Mouse (Mus musculus) heart, embryonic 16.5 days (tissue): ENCODE data around the gene Zfp454. TPM values are rescaled to one million over a fixed set of nuclear protein-coding genes. Genes with fewer than 3 reads are reported as not detected.

ENCODE experiments used
- ATAC-seq: fragments of 200-750 bp; cut with Nextera tagmentation; replicated peaks from 2 replicates; pipeline ENCODE4 v1.8.0; 2017; ENCODE audit warnings: moderate number of reproducible peaks; ENCODE audit not compliant: insufficient read depth, low FRiP score; ENCODE audit errors: extremely low read depth
- H3K27ac ChIP-seq: fragments of 300-500 bp; sonication (generic); 2 replicates; pipeline ENCODE4 v1.5.1; 2014; ENCODE audit warnings: mild to moderate bottlenecking, low read length, control low read depth, moderate library complexity
- H3K27me3 ChIP-seq: fragments of 300-500 bp; sonication (generic); 2 replicates; pipeline ENCODE4 v1.6.1; 2014; ENCODE audit warnings: low read length, mixed read lengths; ENCODE audit not compliant: control insufficient read depth, insufficient read depth
- H3K36me3 ChIP-seq: fragments of 300-500 bp; sonication (generic); 2 replicates; pipeline ENCODE4 v1.6.1; 2014; ENCODE audit not compliant: control insufficient read depth, insufficient read depth
- H3K4me1 ChIP-seq: fragments of 300-500 bp; sonication (generic); 2 replicates; pipeline ENCODE4 v1.6.1; 2014; ENCODE audit warnings: low read length, mixed read lengths; ENCODE audit not compliant: control insufficient read depth, insufficient read depth
- H3K4me2 ChIP-seq: fragments of 300-500 bp; sonication (generic); 2 replicates; pipeline ENCODE4 v1.6.1; 2014; ENCODE audit warnings: low read depth, mild to moderate bottlenecking, control low read depth, low read length
- H3K4me3 ChIP-seq: fragments of 300-500 bp; sonication (generic); 2 replicates; pipeline ENCODE4 v1.5.1; 2014; ENCODE audit warnings: mild to moderate bottlenecking, control low read depth, low read length
- H3K9ac ChIP-seq: fragments of 300-500 bp; sonication (generic); 2 replicates; pipeline ENCODE4 v1.6.1; 2014; ENCODE audit warnings: low read length, control low read depth
- H3K9me3 ChIP-seq: fragments of 300-500 bp; sonication (generic); replicated peaks from 2 replicates; pipeline ENCODE4 v1.6.1; 2016; ENCODE audit warnings: low read length; ENCODE audit not compliant: control insufficient read depth
- WGBS: fragments of 180-500 bp; shearing (Covaris S2); extraction: QIAGEN DNeasy Blood & Tissue Kit; methylation state at CpG from one replicate; pipeline ENCODE4 v1.1.7; 2014; 5-methylcytosine and 5-hydroxymethylcytosine counted together
- polyA plus RNA-seq: library from polyadenylated mRNA; unstranded; fragments of >200 nt; fragmentation: Nextera tagmentation; extraction: Ambion mirVana; gene quantifications from 2 replicates; pipeline ENCODE4 v1.2.1, GENCODE M21; 2015

Gene Zfp454
- polyA plus RNA-seq, result 2.4 and 2.5 TPM in 2 replicates

DNA sequence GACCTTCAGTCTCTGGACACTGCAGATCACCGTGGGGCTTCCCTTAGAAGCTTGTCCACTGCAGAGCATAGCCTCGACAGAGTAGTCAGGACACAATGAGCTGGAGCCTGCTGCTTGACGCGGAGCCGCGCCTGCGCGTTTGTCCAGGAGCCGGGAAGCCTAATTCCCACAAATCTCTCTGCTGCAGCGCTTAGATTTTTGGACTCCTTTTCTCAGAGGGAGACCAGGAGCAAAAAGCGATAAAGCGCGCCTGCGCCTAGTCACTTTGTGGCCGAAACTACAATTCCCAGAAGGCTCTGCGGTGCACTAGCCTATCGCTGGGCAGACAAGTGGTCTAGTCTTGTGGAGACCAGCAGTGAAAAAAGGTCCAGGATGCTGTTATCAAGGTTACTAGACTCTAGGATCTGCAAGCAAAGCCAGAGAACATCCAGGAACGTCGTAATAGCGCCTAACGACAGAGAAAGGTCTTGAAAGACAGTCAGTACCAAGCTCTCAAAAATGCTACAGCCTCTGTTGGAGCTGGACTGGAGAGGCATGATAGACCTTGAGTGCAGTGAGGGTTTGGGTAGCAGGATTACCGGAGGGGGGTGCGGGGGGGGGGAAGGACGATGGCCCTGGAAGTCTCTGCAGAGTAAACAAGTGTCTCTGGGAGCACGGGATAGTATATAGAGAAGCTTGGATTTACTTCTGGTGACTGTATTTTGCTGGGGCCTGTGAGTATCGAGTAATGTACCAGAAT, at the start of gene Zfp454:
Gene Zfp454 (minus strand): TSS at position 262 of the 739 bp plus-strand sequence.
- H3K27me3 ChIP-seq, result no peaks in the 10 kb centered on the region; the same call in 1 of the 2 replicates

GRCm38 (mm10) chr11:50932040-50932439, 44.6 kb upstream of the Zfp454 start:
- no peak overlapping the region; the same call in 1 of the 2 replicates for H3K4me3 ChIP-seq
- peak overlapping the region; percentile 81 for H3K4me2 ChIP-seq
- H3K36me3 ChIP-seq, result no peaks in the 10 kb centered on the region
- H3K9me3 ChIP-seq, result no peaks in the 10 kb centered on the region
- H3K27me3 ChIP-seq, result peaks cover 6% of the 10 kb centered on the region
- no peak overlapping the region for H3K27ac ChIP-seq
- WGBS, result 86% methylated on average over 1 of the region's 1 CpGs
- no peak for ATAC-seq
- peaks cover 7% of the 10 kb centered on the region for H3K4me1 ChIP-seq
- peak overlapping the region; percentile 87; the same call in 1 of the 2 replicates for H3K9ac ChIP-seq

More for the DNA sequence above, at the start of gene Zfp454:
- H3K9me3 ChIP-seq, result peaks cover 3% of the 10 kb centered on the region; the same call in 1 of the 2 replicates
- H3K9ac ChIP-seq, result peak within 1 kb of the TSS; percentile 73
- WGBS, result 6% methylated on average over 26 of the region's 26 CpGs
- peak within 1 kb of the TSS; percentile 74 for H3K4me2 ChIP-seq
- peaks cover 6% of the 10 kb centered on the region for H3K4me1 ChIP-seq
- H3K4me3 ChIP-seq, result peak within 1 kb of the TSS; percentile 56
- H3K27ac ChIP-seq, result no peak within 1 kb of the TSS
- peaks cover 2% of the 10 kb centered on the region; the same call in 1 of the 2 replicates for H3K36me3 ChIP-seq
- ATAC-seq, result peak; percentile 92

GRCm38 (mm10) chr11:50931451-50931866, 44.0 kb upstream of the Zfp454 start, which contains the start of gene Zfp354b:
Zfp354b (minus strand) TSS chr11:50931633.
- Histone ChIP-seq H3K4me3 (peak within 1 kb of the TSS; percentile 83), H3K4me2 (peak within 1 kb of the TSS; percentile 81), H3K27me3 (peaks cover 6% of the 10 kb centered on the region), H3K9ac (peak within 1 kb of the TSS; percentile 87), H3K4me1 (peaks cover 7% of the 10 kb centered on the region), H3K36me3 (no peaks in the 10 kb centered on the region), H3K27ac (peak within 1 kb of the TSS; percentile 26; the same call in 1 of the 2 replicates), H3K9me3 (no peaks in the 10 kb centered on the region)
- WGBS, result under 1% methylated on average over 18 of the region's 18 CpGs
- ATAC-seq, result peak; percentile 93

- peak overlapping the region; percentile 83 for H3K4me3 ChIP-seq
- H3K9ac ChIP-seq, result peak overlapping the region; percentile 87
- no peaks in the 10 kb centered on the region for H3K36me3 ChIP-seq
- H3K4me2 ChIP-seq, result peak overlapping the region; percentile 81
- peaks cover 6% of the 10 kb centered on the region for H3K27me3 ChIP-seq
- 2% methylated on average over 16 of the region's 16 CpGs for WGBS
- H3K4me1 ChIP-seq, result peaks cover 7% of the 10 kb centered on the region
- peak overlapping the region; percentile 26; the same call in 1 of the 2 replicates for H3K27ac ChIP-seq
- H3K9me3 ChIP-seq, result no peaks in the 10 kb centered on the region
- ATAC-seq, result peak; percentile 56
Observed at GRCm38 (mm10) chr11:50931021-50931420, 43.6 kb upstream of the Zfp454 start.

GRCm38 (mm10) chr11:50930469-50931014, 43.1 kb upstream of the Zfp454 start:
- WGBS, result 10% methylated on average over 14 of the region's 14 CpGs
- H3K9ac ChIP-seq, result peak overlapping the region; percentile 87
- H3K9me3 ChIP-seq, result no peaks in the 10 kb centered on the region
- peak overlapping the region; percentile 83 for H3K4me3 ChIP-seq
- no peak for ATAC-seq
- H3K36me3 ChIP-seq, result no peaks in the 10 kb centered on the region
- no peak overlapping the region for H3K27ac ChIP-seq
- peak overlapping the region; percentile 81 for H3K4me2 ChIP-seq
- H3K27me3 ChIP-seq, result peaks cover 6% of the 10 kb centered on the region
- H3K4me1 ChIP-seq, result peaks cover 7% of the 10 kb centered on the region

DNA sequence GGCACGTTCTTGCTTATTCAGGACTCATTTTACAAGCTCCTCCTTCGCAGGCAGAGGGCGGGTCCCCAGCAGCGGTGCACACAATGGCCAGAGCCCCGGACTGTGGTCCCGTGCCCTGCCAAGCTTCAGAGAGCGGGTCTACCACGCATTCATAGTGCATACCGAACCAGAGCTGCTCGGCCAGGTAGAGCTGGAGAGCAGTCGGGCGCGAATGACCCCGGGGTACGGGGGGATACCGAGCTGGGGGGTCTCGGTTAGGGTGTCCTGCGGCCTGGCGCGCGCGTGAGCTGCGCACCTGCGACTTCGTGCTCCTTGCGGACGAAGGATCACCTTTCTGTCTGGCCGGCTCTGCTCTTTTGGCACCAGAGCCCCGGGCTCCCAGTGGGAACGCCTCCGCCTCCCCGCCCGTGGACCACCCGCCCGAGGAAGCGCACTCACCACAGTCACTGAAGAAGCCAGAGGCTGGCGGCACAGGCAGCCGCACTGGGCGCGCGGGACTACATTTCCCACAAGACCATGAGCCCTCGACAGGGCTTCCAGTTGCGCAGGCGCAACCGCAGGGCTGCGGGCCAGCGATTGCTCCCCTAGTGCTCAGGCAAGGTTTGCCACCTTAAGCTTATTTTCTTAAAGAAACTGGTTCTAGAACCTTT, 28.3 kb upstream of the Zfp454 start, which contains the start of gene Zfp2:
Gene Zfp2 (minus strand): TSS at position 495 of the 650 bp plus-strand sequence.
- Histone ChIP-seq H3K9me3 (peaks cover 6% of the 10 kb centered on the region), H3K36me3 (peaks cover 13% of the 10 kb centered on the region), H3K27me3 (no peaks in the 10 kb centered on the region), H3K4me1 (0 out of 2 replicates have a peak, but pooled peaks cover 3% of the 10 kb centered on the region), H3K4me2 (peak within 1 kb of the TSS; percentile 70), H3K9ac (peak within 1 kb of the TSS; percentile 90), H3K4me3 (peak within 1 kb of the TSS; percentile 95), H3K27ac (peak within 1 kb of the TSS; percentile 39)
- WGBS, result under 1% methylated on average over 47 of the region's 47 CpGs
- ATAC-seq, result peak; percentile 98

- Histone ChIP-seq H3K36me3 (peaks cover 25% of the 10 kb centered on the region), H3K4me2 (no peak overlapping the region), H3K27me3 (no peaks in the 10 kb centered on the region), H3K27ac (no peak overlapping the region), H3K9ac (no peak overlapping the region), H3K4me1 (0 out of 2 replicates have a peak, but pooled peaks cover 3% of the 10 kb centered on the region), H3K9me3 (peaks cover 6% of the 10 kb centered on the region), H3K4me3 (no peak overlapping the region)
- WGBS, result 76% methylated on average over 3 of the region's 3 CpGs
- no peak for ATAC-seq
Observed at GRCm38 (mm10) chr11:50914461-50914860, 27.0 kb upstream of the Zfp454 start.

GRCm38 (mm10) chr11:50913301-50913700, 25.9 kb upstream of the Zfp454 start:
- Histone ChIP-seq H3K27me3 (no peaks in the 10 kb centered on the region), H3K9ac (no peak overlapping the region), H3K4me1 (0 out of 2 replicates have a peak, but pooled peaks cover 3% of the 10 kb centered on the region), H3K27ac (no peak overlapping the region), H3K4me3 (no peak overlapping the region), H3K4me2 (no peak overlapping the region), H3K9me3 (peaks cover 6% of the 10 kb centered on the region), H3K36me3 (peaks cover 32% of the 10 kb centered on the region)
- WGBS, result 86% methylated on average over 1 of the region's 1 CpGs
- ATAC-seq, result no peak
